Mouse (Mus musculus): ENCODE results near the gene Rab8b. TPM values are rescaled to one million over a fixed set of nuclear protein-coding genes. Genes with fewer than 3 reads are reported as not detected.
"Not testable (repeated sequence)": the region's sequence is repeated elsewhere in the genome, so short reads cannot be mapped to it uniquely, and the experiment has no call there.

Rab8b gene
- polyA plus RNA-seq, 1 experiment from 2014 or later = 31.1 TPM

GRCm38 (mm10) chr9:66915869-66916785 is 3.4 kb downstream of the Rab8b start:
- Histone ChIP-seq H3K4me2 (replicated peaks) (no peak overlapping the region), H3K4me3 (replicated peaks) (no peak overlapping the region), H3K27me3 (no peaks in the 10 kb centered on the region), H3K27ac (no peak overlapping the region), H3K4me1 (replicated peaks) (peaks cover 49% of the 10 kb centered on the region), H3K9me3 (no peaks in the 10 kb centered on the region), H3K9ac (replicated peaks) (no peak overlapping the region), H3K36me3 (no peaks in the 10 kb centered on the region; the same call in 1 of the 2 replicates)
- WGBS = 91% methylated on average over 9 of the region's 9 CpGs
- no peak for ATAC-seq

GRCm38 (mm10) chr9:66915401-66915800 is 4.1 kb downstream of the Rab8b start:
- Histone ChIP-seq H3K27me3 (no peaks in the 10 kb centered on the region), H3K9me3 (no peaks in the 10 kb centered on the region), H3K4me1 (replicated peaks) (peaks cover 49% of the 10 kb centered on the region), H3K36me3 (no peaks in the 10 kb centered on the region; the same call in 1 of the 2 replicates), H3K4me3 (replicated peaks) (no peak overlapping the region), H3K27ac (no peak overlapping the region), H3K9ac (replicated peaks) (no peak overlapping the region), H3K4me2 (replicated peaks) (no peak overlapping the region)
- WGBS = 89% methylated on average over 5 of the region's 5 CpGs
- ATAC-seq = no peak

- no peak overlapping the region for H3K27ac ChIP-seq
- H3K4me3 ChIP-seq (replicated peaks) = no peak overlapping the region
- ATAC-seq = no peak
- peaks cover 46% of the 10 kb centered on the region for H3K4me1 ChIP-seq (replicated peaks)
- H3K9me3 ChIP-seq = no peaks in the 10 kb centered on the region
- WGBS = 97% methylated on average over 3 of the region's 3 CpGs
- no peaks in the 10 kb centered on the region for H3K27me3 ChIP-seq
- H3K36me3 ChIP-seq = no peaks in the 10 kb centered on the region; the same call in 1 of the 2 replicates
- no peak overlapping the region for H3K4me2 ChIP-seq (replicated peaks)
- H3K9ac ChIP-seq (replicated peaks) = no peak overlapping the region
Observed at GRCm38 (mm10) chr9:66914540-66914939, 4.9 kb downstream of the Rab8b start.

- not testable (repeated sequence) for H3K4me3 ChIP-seq (replicated peaks); H3K4me2 ChIP-seq (replicated peaks); H3K9me3 ChIP-seq; H3K9ac ChIP-seq (replicated peaks); H3K36me3 ChIP-seq; H3K27me3 ChIP-seq; H3K27ac ChIP-seq; ATAC-seq
- WGBS = 97% methylated on average over 5 of the region's 5 CpGs
- H3K4me1 ChIP-seq (replicated peaks) = peaks cover 41% of the 10 kb centered on the region
Observed at GRCm38 (mm10) chr9:66913254-66913934, 6.1 kb downstream of the Rab8b start.

GRCm38 (mm10) chr9:66912304-66912703 is 7.2 kb downstream of the Rab8b start:
- no peaks in the 10 kb centered on the region; the same call in 1 of the 2 replicates for H3K36me3 ChIP-seq
- H3K4me2 ChIP-seq (replicated peaks) = no peak overlapping the region
- no peak overlapping the region for H3K4me3 ChIP-seq (replicated peaks)
- H3K4me1 ChIP-seq (replicated peaks) = peaks cover 32% of the 10 kb centered on the region
- peak overlapping the region; percentile 32; the same call in 1 of the 2 replicates for H3K9ac ChIP-seq (replicated peaks)
- no peaks in the 10 kb centered on the region for H3K9me3 ChIP-seq
- no peaks in the 10 kb centered on the region for H3K27me3 ChIP-seq
- peak overlapping the region; percentile 39; the same call in 1 of the 2 replicates for H3K27ac ChIP-seq
- no peak for ATAC-seq

GRCm38 (mm10) chr9:66910677-66911076 is 8.8 kb downstream of the Rab8b start:
- no peak overlapping the region for H3K4me3 ChIP-seq (replicated peaks)
- WGBS = 90% methylated on average over 5 of the region's 5 CpGs
- ATAC-seq = no peak
- H3K9ac ChIP-seq (replicated peaks) = no peak overlapping the region
- no peak overlapping the region for H3K27ac ChIP-seq
- peaks cover 23% of the 10 kb centered on the region for H3K4me1 ChIP-seq (replicated peaks)
- H3K4me2 ChIP-seq (replicated peaks) = no peak overlapping the region
- H3K36me3 ChIP-seq = no peaks in the 10 kb centered on the region; the same call in 1 of the 2 replicates
- H3K27me3 ChIP-seq = no peaks in the 10 kb centered on the region
- H3K9me3 ChIP-seq = no peaks in the 10 kb centered on the region

GRCm38 (mm10) chr9:66909922-66910321 is 9.6 kb downstream of the Rab8b start:
- WGBS = 86% methylated on average over 7 of the region's 7 CpGs
- peaks cover 18% of the 10 kb centered on the region for H3K4me1 ChIP-seq (replicated peaks)
- H3K27me3 ChIP-seq = no peaks in the 10 kb centered on the region
- no peak overlapping the region for H3K9ac ChIP-seq (replicated peaks)
- no peaks in the 10 kb centered on the region for H3K9me3 ChIP-seq
- no peak overlapping the region for H3K4me3 ChIP-seq (replicated peaks)
- H3K36me3 ChIP-seq = no peaks in the 10 kb centered on the region; the same call in 1 of the 2 replicates
- H3K27ac ChIP-seq = no peak overlapping the region
- no peak overlapping the region for H3K4me2 ChIP-seq (replicated peaks)
- ATAC-seq = no peak

GRCm38 (mm10) chr9:66907746-66908397 is 11.6 kb downstream of the Rab8b start:
- H3K27me3 ChIP-seq = no peaks in the 10 kb centered on the region
- 89% methylated on average over 5 of the region's 5 CpGs for WGBS
- H3K36me3 ChIP-seq = no peaks in the 10 kb centered on the region
- H3K4me1 ChIP-seq (replicated peaks) = peaks cover 18% of the 10 kb centered on the region
- H3K4me2 ChIP-seq (replicated peaks) = no peak overlapping the region
- H3K27ac ChIP-seq = no peak overlapping the region
- H3K9me3 ChIP-seq = no peaks in the 10 kb centered on the region
- no peak overlapping the region for H3K9ac ChIP-seq (replicated peaks)
- no peak for ATAC-seq
- no peak overlapping the region for H3K4me3 ChIP-seq (replicated peaks)

GRCm38 (mm10) chr9:66907126-66907525 is 12.4 kb downstream of the Rab8b start:
- Histone ChIP-seq H3K27ac (no peak overlapping the region), H3K9me3 (no peaks in the 10 kb centered on the region), H3K4me3 (replicated peaks) (no peak overlapping the region), H3K27me3 (no peaks in the 10 kb centered on the region), H3K4me2 (replicated peaks) (no peak overlapping the region), H3K36me3 (no peaks in the 10 kb centered on the region), H3K9ac (replicated peaks) (no peak overlapping the region), H3K4me1 (replicated peaks) (peaks cover 11% of the 10 kb centered on the region)
- no peak for ATAC-seq
- 95% methylated on average over 8 of the region's 8 CpGs for WGBS

- Histone ChIP-seq H3K4me2 (replicated peaks) (no peak overlapping the region), H3K4me1 (replicated peaks) (peaks cover 7% of the 10 kb centered on the region), H3K27me3 (no peaks in the 10 kb centered on the region), H3K36me3 (no peaks in the 10 kb centered on the region), H3K9me3 (no peaks in the 10 kb centered on the region), H3K4me3 (replicated peaks) (no peak overlapping the region), H3K27ac (no peak overlapping the region), H3K9ac (replicated peaks) (no peak overlapping the region)
- 79% methylated on average over 9 of the region's 9 CpGs for WGBS
- ATAC-seq = no peak
Observed at GRCm38 (mm10) chr9:66905990-66906389, 13.5 kb downstream of the Rab8b start.

GRCm38 (mm10) chr9:66899526-66899925 is 20.0 kb downstream of the Rab8b start:
- 75% methylated on average over 4 of the region's 4 CpGs for WGBS
- ATAC-seq = no peak
- Histone ChIP-seq H3K9me3 (no peaks in the 10 kb centered on the region), H3K27me3 (no peaks in the 10 kb centered on the region), H3K4me3 (replicated peaks) (no peak overlapping the region), H3K27ac (no peak overlapping the region), H3K36me3 (no peaks in the 10 kb centered on the region), H3K9ac (replicated peaks) (no peak overlapping the region), H3K4me1 (replicated peaks) (0 out of 2 replicates have a peak, but pooled peaks cover 2% of the 10 kb centered on the region), H3K4me2 (replicated peaks) (no peak overlapping the region)

- Histone ChIP-seq H3K27me3 (no peaks in the 10 kb centered on the region), H3K4me1 (replicated peaks) (0 out of 2 replicates have a peak, but pooled peaks cover 2% of the 10 kb centered on the region), H3K9me3 (no peaks in the 10 kb centered on the region), H3K9ac (replicated peaks) (no peak overlapping the region), H3K36me3 (no peaks in the 10 kb centered on the region), H3K4me2 (replicated peaks) (no peak overlapping the region), H3K4me3 (replicated peaks) (no peak overlapping the region), H3K27ac (no peak overlapping the region)
- 85% methylated on average over 2 of the region's 2 CpGs for WGBS
- no peak for ATAC-seq
Observed at GRCm38 (mm10) chr9:66899072-66899471, 20.4 kb downstream of the Rab8b start.
